Mouse (Mus musculus) lung, adult 10 weeks (tissue): ENCODE data around the gene Olfr716. TPM values are rescaled to one million over a fixed set of nuclear protein-coding genes. Genes with fewer than 3 reads are reported as not detected.

ENCODE experiments used
- polyA plus RNA-seq: library from polyadenylated mRNA; stranded (reverse); fragments of 350-450 nt; fragmentation: Illumina TruSeq; extraction: RNeasy Lipid Tissue Mini Kit (QIAGEN cat#74804); gene quantifications from one replicate; pipeline ENCODE4 v1.2.3, GENCODE M21; 2014; ENCODE audit warnings: low read depth, low replicate concordance; ENCODE audit not compliant: insufficient read depth

Gene Olfr716
- not detected for polyA plus RNA-seq

GRCm38 (mm10) chr7:107138027-107138426 is at the start of gene Olfr716:
Gene Olfr716, plus strand, starts transcription at chr7:107138327.

GRCm38 (mm10) chr7:107092920-107093319 is 45.2 kb upstream of the Olfr716 start, which contains the start of gene Olfr17:
Gene Olfr17, plus strand, starts transcription at chr7:107093220.

GRCm38 (mm10) chr7:107110269-107110668 is 27.9 kb upstream of the Olfr716 start, which contains the start of gene Olfr715b:
Gene Olfr715b, minus strand, starts transcription at chr7:107110369.

GRCm38 (mm10) chr7:107130983-107131382 is 7.1 kb upstream of the Olfr716 start, which contains the start of gene Olfr715:
Gene Olfr715, minus strand, starts transcription at chr7:107131083.

GRCm38 (mm10) chr7:107166690-107167089 is 28.6 kb downstream of the Olfr716 start, which contains the start of gene Nlrp14:
Gene Nlrp14, plus strand, starts transcription at chr7:107166990.

Other genes with a start within 250 kb of the Olfr716 start
- not detected for gene Olfr707, start 237.1 kb upstream of the Olfr716 start, polyA plus RNA-seq
- not detected for gene Olfr1532-ps1, start 230.3 kb upstream of the Olfr716 start, polyA plus RNA-seq
- gene Olfr709-ps1, start 206.1 kb upstream of the Olfr716 start, polyA plus RNA-seq = not detected
- gene Olfr710, start 190.0 kb upstream of the Olfr716 start, polyA plus RNA-seq = not detected
- gene Olfr6, start 174.4 kb upstream of the Olfr716 start, polyA plus RNA-seq = not detected
- gene Olfr711, start 162.9 kb upstream of the Olfr716 start, polyA plus RNA-seq = not detected
- not detected for gene Olfr2, start 132.3 kb upstream of the Olfr716 start, polyA plus RNA-seq
- gene Olfr713, start 107.2 kb upstream of the Olfr716 start, polyA plus RNA-seq = not detected
- not detected for gene Olfr714, start 67.3 kb upstream of the Olfr716 start, polyA plus RNA-seq
- gene Olfr17, start 45.1 kb upstream of the Olfr716 start, polyA plus RNA-seq = not detected
- gene Olfr715b, start 28.0 kb upstream of the Olfr716 start, polyA plus RNA-seq = not detected
- gene Olfr715, start 7.2 kb upstream of the Olfr716 start, polyA plus RNA-seq = not detected
- gene Nlrp14, start 28.7 kb downstream of the Olfr716 start, polyA plus RNA-seq = not detected
- gene Rbmxl2, start 71.1 kb downstream of the Olfr716 start, polyA plus RNA-seq = not detected
- gene Syt9, start 232.4 kb downstream of the Olfr716 start, polyA plus RNA-seq = 0.33 TPM